Mouse (Mus musculus) hindbrain, embryonic 10.5 days (tissue): ENCODE measurements at regions not wholly inside any gene's neighbourhood (a gene's known extent, or its start where the extent isn't known, plus 50 kb on each side); places are given as distances from the start of the nearest gene placed in this dataset.

ENCODE experiments used
- DNase-seq: peaks from one replicate; pipeline ENCODE4 v3.0.0-alpha.2; 2017; ENCODE audit warnings: low spot score
- H3K27ac ChIP-seq: fragments of 300-500 bp; sonication (generic); 2 replicates; pipeline ENCODE4 v1.5.1; 2016; ENCODE audit warnings: mild to moderate bottlenecking, moderate library complexity
- H3K27me3 ChIP-seq: fragments of 300-500 bp; sonication (generic); 2 replicates; pipeline ENCODE4 v1.6.1; 2016; ENCODE audit warnings: mild to moderate bottlenecking; ENCODE audit not compliant: poor library complexity, insufficient read depth, severe bottlenecking
- H3K36me3 ChIP-seq: fragments of 300-500 bp; sonication (generic); 2 replicates; pipeline ENCODE4 v1.6.1; 2016; ENCODE audit warnings: mild to moderate bottlenecking, moderate library complexity
- H3K4me1 ChIP-seq: fragments of 300-500 bp; sonication (generic); replicated peaks from 2 replicates; pipeline ENCODE4 v1.6.1; 2016; ENCODE audit warnings: mild to moderate bottlenecking
- H3K4me3 ChIP-seq: fragments of 300-500 bp; sonication (generic); 2 replicates; pipeline ENCODE4 v1.5.1; 2016; ENCODE audit warnings: mild to moderate bottlenecking, moderate library complexity
- H3K9me3 ChIP-seq: fragments of 300-500 bp; sonication (generic); 2 replicates; pipeline ENCODE4 v1.6.1; 2016; ENCODE audit warnings: mild to moderate bottlenecking, moderate library complexity
- WGBS: fragments of 180-500 bp; shearing (Covaris S2); methylation state at CpG from one replicate; pipeline ENCODE4 v1.1.7; 2016; 5-methylcytosine and 5-hydroxymethylcytosine counted together

- Histone ChIP-seq H3K4me3 (no peak overlapping the region), H3K36me3 (no peaks in the 10 kb centered on the region), H3K27ac (no peak overlapping the region), H3K27me3 (no peaks in the 10 kb centered on the region), H3K4me1 (no peaks in the 10 kb centered on the region), H3K9me3 (no peaks in the 10 kb centered on the region)
- DNase-seq, result no peak
- WGBS, result 67% methylated on average over 4 of the region's 4 CpGs
Measured at GRCm38 (mm10) chr2:61080006-61080405, 117.0 kb upstream of the Rbms1 start.

GRCm38 (mm10) chr2:61071025-61071424, 108.0 kb upstream of the Rbms1 start:
- 71% methylated on average over 3 of the region's 3 CpGs for WGBS
- Histone ChIP-seq H3K27ac (no peak overlapping the region), H3K9me3 (no peaks in the 10 kb centered on the region), H3K27me3 (no peaks in the 10 kb centered on the region), H3K36me3 (no peaks in the 10 kb centered on the region), H3K4me1 (no peaks in the 10 kb centered on the region), H3K4me3 (no peak overlapping the region)
- no peak for DNase-seq

GRCm38 (mm10) chr2:61067877-61068276, 104.9 kb upstream of the Rbms1 start:
- Histone ChIP-seq H3K4me3 (no peak overlapping the region), H3K9me3 (no peaks in the 10 kb centered on the region), H3K27me3 (no peaks in the 10 kb centered on the region), H3K27ac (no peak overlapping the region), H3K4me1 (no peaks in the 10 kb centered on the region), H3K36me3 (no peaks in the 10 kb centered on the region)
- WGBS, result 89% methylated on average over 2 of the region's 2 CpGs
- no peak for DNase-seq

GRCm38 (mm10) chr2:61062125-61062524, 99.1 kb upstream of the Rbms1 start:
- no peak for DNase-seq
- no peaks in the 10 kb centered on the region for H3K36me3 ChIP-seq
- no peak overlapping the region for H3K27ac ChIP-seq
- H3K4me3 ChIP-seq, result no peak overlapping the region
- H3K9me3 ChIP-seq, result no peaks in the 10 kb centered on the region
- H3K4me1 ChIP-seq, result peaks cover 17% of the 10 kb centered on the region
- 66% methylated on average over 2 of the region's 2 CpGs for WGBS
- no peaks in the 10 kb centered on the region for H3K27me3 ChIP-seq

GRCm38 (mm10) chr2:61060906-61061305, 97.9 kb upstream of the Rbms1 start:
- H3K36me3 ChIP-seq, result no peaks in the 10 kb centered on the region
- H3K27ac ChIP-seq, result no peak overlapping the region
- H3K9me3 ChIP-seq, result no peaks in the 10 kb centered on the region
- peaks cover 17% of the 10 kb centered on the region for H3K4me1 ChIP-seq
- DNase-seq, result no peak
- WGBS, result 83% methylated on average over 1 of the region's 1 CpGs
- no peaks in the 10 kb centered on the region for H3K27me3 ChIP-seq
- no peak overlapping the region for H3K4me3 ChIP-seq

- Histone ChIP-seq H3K27me3 (no peaks in the 10 kb centered on the region), H3K4me3 (no peak overlapping the region), H3K4me1 (peaks cover 17% of the 10 kb centered on the region), H3K9me3 (no peaks in the 10 kb centered on the region), H3K36me3 (no peaks in the 10 kb centered on the region), H3K27ac (no peak overlapping the region)
- DNase-seq, result no peak
- 27% methylated on average over 6 of the region's 6 CpGs for WGBS
Measured at GRCm38 (mm10) chr2:61058545-61059235, 95.7 kb upstream of the Rbms1 start.

GRCm38 (mm10) chr2:61052296-61052695, 89.3 kb upstream of the Rbms1 start:
- 75% methylated on average over 9 of the region's 9 CpGs for WGBS
- DNase-seq, result no peak
- H3K27me3 ChIP-seq, result no peaks in the 10 kb centered on the region
- H3K9me3 ChIP-seq, result no peaks in the 10 kb centered on the region
- H3K36me3 ChIP-seq, result no peaks in the 10 kb centered on the region
- no peak overlapping the region for H3K27ac ChIP-seq
- H3K4me1 ChIP-seq, result no peaks in the 10 kb centered on the region
- H3K4me3 ChIP-seq, result no peak overlapping the region

GRCm38 (mm10) chr2:61051808-61052207, 88.8 kb upstream of the Rbms1 start:
- Histone ChIP-seq H3K27ac (no peak overlapping the region), H3K36me3 (no peaks in the 10 kb centered on the region), H3K4me3 (no peak overlapping the region), H3K4me1 (no peaks in the 10 kb centered on the region), H3K9me3 (no peaks in the 10 kb centered on the region), H3K27me3 (no peaks in the 10 kb centered on the region)
- DNase-seq, result no peak
- 85% methylated on average over 8 of the region's 8 CpGs for WGBS

GRCm38 (mm10) chr2:61046111-61046767, 83.2 kb upstream of the Rbms1 start:
- no peaks in the 10 kb centered on the region for H3K4me1 ChIP-seq
- H3K9me3 ChIP-seq, result no peaks in the 10 kb centered on the region
- H3K27ac ChIP-seq, result no peak overlapping the region
- H3K4me3 ChIP-seq, result no peak overlapping the region
- no peak for DNase-seq
- 69% methylated on average over 5 of the region's 5 CpGs for WGBS
- no peaks in the 10 kb centered on the region for H3K27me3 ChIP-seq
- no peaks in the 10 kb centered on the region for H3K36me3 ChIP-seq

- H3K4me1 ChIP-seq, result no peaks in the 10 kb centered on the region
- WGBS, result 83% methylated on average over 6 of the region's 6 CpGs
Measured at GRCm38 (mm10) chr2:61045467-61045866, 82.5 kb upstream of the Rbms1 start.

GRCm38 (mm10) chr2:61032920-61033319, 69.9 kb upstream of the Rbms1 start:
- 92% methylated on average over 1 of the region's 1 CpGs for WGBS

More at GRCm38 (mm10) chr2:61045467-61045866, 82.5 kb upstream of the Rbms1 start:
- Histone ChIP-seq H3K27me3 (no peaks in the 10 kb centered on the region), H3K9me3 (no peaks in the 10 kb centered on the region), H3K27ac (no peak overlapping the region), H3K4me3 (no peak overlapping the region), H3K36me3 (no peaks in the 10 kb centered on the region)
- no peak for DNase-seq

GRCm38 (mm10) chr2:61029706-61030105, 66.7 kb upstream of the Rbms1 start:
- H3K4me1 ChIP-seq, result no peaks in the 10 kb centered on the region
- WGBS, result 90% methylated on average over 2 of the region's 2 CpGs
- DNase-seq, result no peak
- no peak overlapping the region for H3K4me3 ChIP-seq
- H3K36me3 ChIP-seq, result no peaks in the 10 kb centered on the region
- H3K27me3 ChIP-seq, result no peaks in the 10 kb centered on the region
- H3K9me3 ChIP-seq, result no peaks in the 10 kb centered on the region
- no peak overlapping the region for H3K27ac ChIP-seq

More at GRCm38 (mm10) chr2:61032920-61033319, 69.9 kb upstream of the Rbms1 start:
- no peak overlapping the region for H3K4me3 ChIP-seq
- no peaks in the 10 kb centered on the region for H3K9me3 ChIP-seq
- no peaks in the 10 kb centered on the region for H3K36me3 ChIP-seq
- no peak for DNase-seq
- no peaks in the 10 kb centered on the region for H3K27me3 ChIP-seq
- H3K4me1 ChIP-seq, result no peaks in the 10 kb centered on the region
- H3K27ac ChIP-seq, result no peak overlapping the region

- H3K9me3 ChIP-seq, result no peaks in the 10 kb centered on the region
- H3K27ac ChIP-seq, result no peak overlapping the region
- no peak for DNase-seq
- WGBS, result 84% methylated on average over 2 of the region's 2 CpGs
- no peaks in the 10 kb centered on the region for H3K4me1 ChIP-seq
- no peak overlapping the region for H3K4me3 ChIP-seq
- H3K36me3 ChIP-seq, result no peaks in the 10 kb centered on the region
- no peaks in the 10 kb centered on the region for H3K27me3 ChIP-seq
Measured at GRCm38 (mm10) chr2:61028578-61028977, 65.6 kb upstream of the Rbms1 start.
